Mouse (Mus musculus): ENCODE measurements at regions not wholly inside any gene's neighbourhood (a gene's known extent, or its start where the extent isn't known, plus 50 kb on each side); places are given as distances from the start of the nearest gene placed in this dataset.

DNA sequence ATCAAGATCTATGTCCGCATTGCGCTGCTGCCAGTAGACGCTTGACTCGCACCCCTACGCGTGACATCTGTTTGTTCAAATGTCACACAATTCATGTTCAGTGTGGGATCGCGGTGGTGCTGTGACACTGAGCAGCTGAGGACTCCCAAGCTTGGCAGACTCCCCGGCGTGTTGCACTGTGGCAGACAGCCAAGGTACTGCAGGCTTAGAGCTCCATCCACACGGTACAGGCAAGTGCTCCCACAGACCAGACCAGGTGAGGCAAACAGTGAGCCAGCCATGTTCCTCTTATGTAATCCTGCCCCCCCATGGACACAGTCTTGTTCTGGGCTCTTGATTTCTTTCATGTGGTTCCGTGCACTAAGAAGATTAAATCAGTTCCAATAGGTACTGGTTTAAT, 205.5 kb upstream of the Myocd start:
- ATAC-seq (replicated peaks), result peak; percentile 94
- Histone ChIP-seq H3K27ac (replicated peaks) (no peak overlapping the region), H3K27me3 (no peaks in the 10 kb centered on the region), H3K9me3 (no peaks in the 10 kb centered on the region), H3K36me3 (no peaks in the 10 kb centered on the region), H3K4me3 (no peak overlapping the region), H3K9ac (replicated peaks) (no peak overlapping the region), H3K4me1 (peaks cover 11% of the 10 kb centered on the region), H3K4me2 (replicated peaks) (no peak overlapping the region)
- WGBS, result 61% methylated on average over 12 of the region's 12 CpGs

DNA sequence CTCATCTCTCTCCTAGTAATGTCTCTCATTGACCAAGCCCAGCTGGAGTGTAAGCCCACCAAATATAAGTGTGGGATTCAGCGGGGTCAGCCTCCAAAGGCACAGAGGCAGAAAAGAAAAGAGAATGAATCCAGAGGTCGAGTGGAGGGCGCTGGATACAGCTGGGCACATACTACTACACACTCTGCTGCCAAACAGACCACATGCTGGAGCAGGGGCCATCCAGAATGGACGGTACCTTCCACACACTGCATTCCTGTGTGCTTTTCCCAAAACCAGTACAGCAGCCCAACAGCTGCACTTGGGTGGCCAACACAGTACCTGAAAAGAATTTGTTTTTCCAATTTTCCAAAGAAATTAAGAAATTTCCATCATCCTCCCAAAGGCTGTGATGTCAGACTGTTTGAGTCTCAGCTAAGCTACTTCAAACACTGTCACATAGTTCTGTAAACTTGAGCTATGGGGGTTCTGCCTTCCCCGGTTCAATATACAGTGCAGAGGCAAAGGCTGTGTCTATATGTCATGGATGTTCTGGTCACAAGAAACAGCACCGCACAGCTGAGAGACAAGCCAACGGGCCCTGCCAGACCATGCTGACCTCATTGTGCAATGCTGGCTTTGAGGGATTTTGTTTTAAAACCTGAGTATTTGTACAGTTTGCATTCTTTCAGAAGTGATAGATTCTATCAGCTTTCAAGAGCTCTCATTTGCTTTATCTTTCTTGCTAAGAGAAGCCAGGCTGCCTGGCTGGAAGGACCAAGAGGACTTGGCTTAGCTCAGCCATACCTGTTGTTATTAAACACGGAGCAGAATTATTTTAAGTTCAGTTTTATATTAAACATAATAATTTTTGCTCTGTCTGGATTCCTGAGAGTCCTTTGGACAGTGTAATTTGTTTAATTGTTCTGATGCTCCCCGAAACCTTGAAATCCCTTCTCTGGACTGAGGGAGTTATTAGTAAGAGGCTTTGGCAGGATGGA, 200.3 kb upstream of the Myocd start:
- no peak for ATAC-seq (replicated peaks)
- 87% methylated on average over 9 of the region's 9 CpGs for WGBS
- Histone ChIP-seq H3K27me3 (no peaks in the 10 kb centered on the region), H3K4me3 (no peak overlapping the region), H3K36me3 (no peaks in the 10 kb centered on the region), H3K27ac (replicated peaks) (no peak overlapping the region), H3K9me3 (no peaks in the 10 kb centered on the region), H3K4me2 (replicated peaks) (no peak overlapping the region), H3K9ac (replicated peaks) (no peak overlapping the region), H3K4me1 (no peaks in the 10 kb centered on the region)

DNA sequence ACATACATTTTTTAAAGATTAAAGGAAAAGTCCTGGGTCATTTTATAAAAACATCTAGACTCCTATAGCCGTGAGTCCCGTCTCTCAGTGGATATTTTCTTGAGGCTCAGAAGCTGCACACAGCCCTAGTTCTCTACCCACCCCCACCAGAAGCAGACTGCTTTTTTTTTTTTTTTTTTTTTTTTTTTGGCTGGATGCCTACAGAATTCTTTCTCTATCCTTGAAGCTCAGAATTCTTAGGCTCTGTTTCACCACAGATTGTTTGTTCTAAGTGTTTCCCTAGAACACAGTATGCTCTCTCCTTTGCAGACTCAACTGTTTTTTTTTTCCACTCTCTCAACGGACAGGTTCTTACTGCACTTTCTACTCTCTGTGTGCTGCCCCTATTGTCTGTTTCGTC, 191.3 kb upstream of the Myocd start:
- no peak for ATAC-seq (replicated peaks)
- H3K4me1 ChIP-seq, result no peaks in the 10 kb centered on the region
- no peak overlapping the region for H3K9ac ChIP-seq (replicated peaks)
- H3K9me3 ChIP-seq, result no peaks in the 10 kb centered on the region
- no peak overlapping the region for H3K27ac ChIP-seq (replicated peaks)
- H3K4me3 ChIP-seq, result no peak overlapping the region
- H3K27me3 ChIP-seq, result no peaks in the 10 kb centered on the region
- H3K36me3 ChIP-seq, result no peaks in the 10 kb centered on the region
- H3K4me2 ChIP-seq (replicated peaks), result no peak overlapping the region
- 60% methylated on average over 4 of the region's 4 CpGs for WGBS

DNA sequence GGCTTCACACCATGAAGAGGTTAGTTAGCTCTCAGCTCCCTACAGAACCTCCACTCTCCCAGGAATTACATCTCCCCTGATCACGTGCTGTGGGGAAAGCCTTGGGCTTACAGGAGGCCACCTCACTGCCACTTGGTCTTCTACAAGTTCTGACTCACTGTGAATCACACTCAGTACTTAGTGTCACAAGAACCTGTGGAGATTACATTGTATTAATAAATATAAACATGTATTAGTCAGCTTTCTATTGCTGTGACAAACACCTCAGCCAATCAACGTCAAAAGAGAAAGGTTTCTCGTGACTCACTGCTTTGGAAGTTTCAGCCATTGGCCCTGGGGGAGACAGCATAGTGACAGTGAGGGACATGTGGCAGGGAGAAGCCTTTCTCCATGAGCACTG, 178.6 kb upstream of the Myocd start:
- Histone ChIP-seq H3K4me3 (no peak overlapping the region), H3K27ac (replicated peaks) (no peak overlapping the region), H3K36me3 (no peaks in the 10 kb centered on the region), H3K9me3 (no peaks in the 10 kb centered on the region), H3K27me3 (no peaks in the 10 kb centered on the region), H3K4me2 (replicated peaks) (no peak overlapping the region), H3K4me1 (no peaks in the 10 kb centered on the region), H3K9ac (replicated peaks) (no peak overlapping the region)
- no peak for ATAC-seq (replicated peaks)
- WGBS, result 88% methylated on average over 3 of the region's 3 CpGs

DNA sequence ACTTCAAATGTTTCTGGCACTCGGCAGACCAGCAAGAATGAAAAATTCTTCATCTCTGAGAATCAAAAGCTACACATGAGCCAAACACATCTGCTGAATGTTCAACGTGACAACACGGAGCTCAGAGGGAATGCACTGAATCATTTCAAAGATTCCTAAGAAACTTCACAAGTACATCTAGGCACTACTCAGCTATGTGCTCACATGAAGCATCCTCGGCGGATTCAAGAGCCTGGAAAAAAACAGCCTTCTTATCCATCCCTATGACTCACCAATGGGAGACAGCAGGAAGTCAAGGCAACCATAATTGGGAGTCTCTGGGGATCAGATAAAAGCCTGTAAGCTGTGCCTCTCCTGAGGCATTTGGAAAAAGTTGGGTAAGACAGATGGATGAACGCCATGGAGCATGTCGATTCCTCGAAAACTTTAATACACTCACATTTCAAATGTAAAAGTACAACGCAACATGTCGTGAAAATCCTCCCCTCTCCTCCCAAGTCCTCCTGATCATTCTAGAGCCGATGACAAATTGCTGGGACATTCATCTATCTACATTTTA, 173.8 kb upstream of the Myocd start:
- WGBS, result 94% methylated on average over 11 of the region's 11 CpGs
- no peak overlapping the region for H3K4me3 ChIP-seq
- no peak overlapping the region for H3K4me2 ChIP-seq (replicated peaks)
- H3K9ac ChIP-seq (replicated peaks), result no peak overlapping the region
- no peaks in the 10 kb centered on the region for H3K27me3 ChIP-seq
- H3K4me1 ChIP-seq, result no peaks in the 10 kb centered on the region
- H3K9me3 ChIP-seq, result no peaks in the 10 kb centered on the region
- no peak overlapping the region for H3K27ac ChIP-seq (replicated peaks)
- ATAC-seq (replicated peaks), result no peak
- no peaks in the 10 kb centered on the region for H3K36me3 ChIP-seq

DNA sequence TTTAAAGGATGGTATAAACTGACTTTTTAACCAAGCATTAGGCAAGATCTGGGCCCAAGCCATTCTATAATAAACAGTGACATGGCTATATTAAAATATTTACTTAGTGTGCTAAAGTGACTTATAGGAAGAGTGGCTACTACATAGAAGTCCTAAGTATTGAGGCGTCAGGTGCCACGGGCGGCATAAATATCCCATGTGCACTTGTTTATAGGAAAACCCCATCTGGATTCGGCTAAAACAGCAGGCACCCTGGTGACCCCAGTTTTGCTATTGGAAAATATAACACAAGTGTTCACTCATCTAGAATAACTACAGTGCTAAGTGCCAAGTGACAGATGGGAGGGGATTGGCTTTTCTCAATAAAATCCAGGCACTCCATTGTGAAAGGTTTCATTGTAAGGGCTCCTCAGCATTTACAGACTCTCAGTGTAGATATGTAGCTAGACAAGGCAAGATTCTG, 165.9 kb upstream of the Myocd start:
- Histone ChIP-seq H3K36me3 (no peaks in the 10 kb centered on the region), H3K4me3 (no peak overlapping the region), H3K27ac (replicated peaks) (no peak overlapping the region), H3K9me3 (no peaks in the 10 kb centered on the region), H3K4me2 (replicated peaks) (no peak overlapping the region), H3K27me3 (no peaks in the 10 kb centered on the region), H3K4me1 (peaks cover 2% of the 10 kb centered on the region; the same call in 1 of the 2 replicates), H3K9ac (replicated peaks) (no peak overlapping the region)
- ATAC-seq (replicated peaks), result no peak
- WGBS, result 45% methylated on average over 4 of the region's 4 CpGs

DNA sequence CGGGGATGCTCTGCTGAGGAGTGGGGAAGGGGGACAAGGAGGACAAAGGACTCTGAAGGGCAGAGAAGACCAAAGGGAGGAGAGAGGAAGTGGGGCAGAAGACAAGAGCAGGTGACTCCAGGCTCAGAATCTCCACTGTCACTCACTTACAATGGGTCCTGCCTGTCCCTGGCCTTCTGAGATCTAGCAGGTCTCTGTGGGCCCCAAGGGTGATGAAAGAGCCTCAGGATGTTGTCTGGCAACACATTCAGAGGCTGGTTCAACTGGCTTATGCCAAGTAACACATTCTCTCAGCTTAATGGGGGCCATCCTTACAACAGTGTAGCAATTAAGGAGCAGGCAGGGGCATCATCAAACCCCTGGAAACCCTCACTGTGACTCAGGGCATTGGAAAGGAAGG, 152.1 kb upstream of the Myocd start:
- H3K27ac ChIP-seq (replicated peaks), result no peak overlapping the region
- no peaks in the 10 kb centered on the region for H3K9me3 ChIP-seq
- ATAC-seq (replicated peaks), result no peak
- WGBS, result 63% methylated on average over 1 of the region's 1 CpGs
- no peak overlapping the region for H3K4me2 ChIP-seq (replicated peaks)
- H3K36me3 ChIP-seq, result no peaks in the 10 kb centered on the region
- H3K27me3 ChIP-seq, result no peaks in the 10 kb centered on the region
- no peak overlapping the region for H3K9ac ChIP-seq (replicated peaks)
- no peak overlapping the region for H3K4me3 ChIP-seq
- H3K4me1 ChIP-seq, result no peaks in the 10 kb centered on the region

DNA sequence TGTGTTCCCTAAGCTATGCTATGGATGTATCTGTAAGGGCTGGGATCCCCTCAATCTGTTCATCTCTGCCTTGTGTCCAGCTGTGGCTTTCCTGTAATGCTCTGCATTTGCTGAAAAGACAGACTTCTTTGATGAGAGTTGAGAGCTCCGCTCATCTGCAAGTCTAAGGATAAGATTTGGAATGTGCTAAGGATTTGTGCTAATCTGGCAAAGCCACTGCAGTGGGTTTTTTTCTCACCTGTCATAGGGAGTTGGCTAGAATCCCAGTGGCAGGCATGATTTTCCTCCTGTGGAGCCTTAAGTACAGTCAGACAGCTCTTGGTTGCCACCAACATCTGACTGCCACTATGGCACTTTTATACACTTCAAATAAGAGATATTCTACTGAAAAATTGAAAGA, 138.8 kb upstream of the Myocd start:
- 53% methylated on average over 1 of the region's 1 CpGs for WGBS
- Histone ChIP-seq H3K4me3 (no peak overlapping the region), H3K36me3 (no peaks in the 10 kb centered on the region), H3K27ac (replicated peaks) (no peak overlapping the region), H3K4me1 (peaks cover 4% of the 10 kb centered on the region; the same call in 1 of the 2 replicates), H3K9ac (replicated peaks) (no peak overlapping the region), H3K9me3 (no peaks in the 10 kb centered on the region), H3K27me3 (no peaks in the 10 kb centered on the region), H3K4me2 (replicated peaks) (no peak overlapping the region)
- ATAC-seq (replicated peaks), result no peak

DNA sequence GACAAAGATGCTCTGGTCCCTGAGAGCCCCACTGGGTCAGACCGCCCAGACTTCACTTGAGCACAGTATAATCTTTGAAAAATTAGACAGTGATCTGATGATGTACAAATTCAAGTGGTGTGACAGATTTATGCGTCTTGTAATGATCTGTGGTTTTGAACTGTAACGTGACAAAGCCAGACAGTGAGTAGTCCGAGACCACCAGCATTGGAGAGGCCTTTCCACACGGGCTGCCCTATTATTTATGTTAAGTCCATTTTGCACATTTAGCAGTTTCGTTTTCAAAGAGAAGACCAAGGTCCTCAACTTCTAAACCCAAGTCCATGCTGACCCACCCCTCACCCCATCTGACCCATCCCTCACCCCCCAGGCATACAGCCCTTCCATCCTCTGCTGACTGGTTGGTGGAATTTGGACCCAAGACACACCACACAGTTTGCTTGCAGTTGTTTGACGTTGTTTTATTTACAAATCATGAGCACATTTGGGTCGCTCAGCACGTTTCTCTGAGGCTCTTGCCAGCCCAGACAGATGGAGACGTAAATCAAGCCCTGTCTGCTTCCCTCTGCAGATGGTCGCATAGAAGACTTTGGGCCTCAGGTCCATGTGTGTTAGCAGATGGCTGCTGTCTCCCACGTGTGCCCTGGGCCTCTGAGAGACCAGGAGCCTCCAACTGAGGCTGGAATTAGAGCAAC, 132.8 kb upstream of the Myocd start:
- Histone ChIP-seq H3K4me2 (replicated peaks) (no peak overlapping the region), H3K9ac (replicated peaks) (no peak overlapping the region), H3K9me3 (no peaks in the 10 kb centered on the region), H3K27me3 (no peaks in the 10 kb centered on the region), H3K4me1 (0 out of 2 replicates have a peak, but pooled peaks cover 2% of the 10 kb centered on the region), H3K27ac (replicated peaks) (no peak overlapping the region), H3K36me3 (no peaks in the 10 kb centered on the region), H3K4me3 (no peak overlapping the region)
- 69% methylated on average over 12 of the region's 12 CpGs for WGBS
- ATAC-seq (replicated peaks), result peak; percentile 83

DNA sequence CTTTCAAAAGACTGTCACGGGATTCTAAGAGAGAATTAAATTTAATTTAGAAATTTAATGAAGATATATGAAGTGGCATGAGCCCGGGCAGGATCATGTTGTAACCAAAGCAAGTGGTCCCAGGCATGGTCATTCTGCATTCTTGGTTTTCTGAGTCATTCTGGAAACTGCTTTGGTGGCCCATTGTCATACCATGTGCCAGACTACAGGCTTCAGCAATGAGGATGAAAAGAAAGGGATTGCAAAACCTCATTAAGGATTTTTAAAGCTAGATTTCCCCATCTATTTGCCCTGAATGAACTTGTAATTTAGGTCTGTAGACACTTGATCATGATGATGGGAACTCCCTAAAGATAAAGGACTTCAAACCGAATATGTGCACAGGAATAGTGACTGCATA, 119.4 kb upstream of the Myocd start:
- WGBS, result 73% methylated on average over 3 of the region's 3 CpGs
- H3K36me3 ChIP-seq, result no peaks in the 10 kb centered on the region
- no peaks in the 10 kb centered on the region for H3K27me3 ChIP-seq
- H3K4me1 ChIP-seq, result peaks cover 7% of the 10 kb centered on the region; the same call in 1 of the 2 replicates
- no peak overlapping the region for H3K9ac ChIP-seq (replicated peaks)
- no peaks in the 10 kb centered on the region for H3K9me3 ChIP-seq
- H3K27ac ChIP-seq (replicated peaks), result no peak overlapping the region
- no peak for ATAC-seq (replicated peaks)
- H3K4me2 ChIP-seq (replicated peaks), result no peak overlapping the region
- no peak overlapping the region for H3K4me3 ChIP-seq

DNA sequence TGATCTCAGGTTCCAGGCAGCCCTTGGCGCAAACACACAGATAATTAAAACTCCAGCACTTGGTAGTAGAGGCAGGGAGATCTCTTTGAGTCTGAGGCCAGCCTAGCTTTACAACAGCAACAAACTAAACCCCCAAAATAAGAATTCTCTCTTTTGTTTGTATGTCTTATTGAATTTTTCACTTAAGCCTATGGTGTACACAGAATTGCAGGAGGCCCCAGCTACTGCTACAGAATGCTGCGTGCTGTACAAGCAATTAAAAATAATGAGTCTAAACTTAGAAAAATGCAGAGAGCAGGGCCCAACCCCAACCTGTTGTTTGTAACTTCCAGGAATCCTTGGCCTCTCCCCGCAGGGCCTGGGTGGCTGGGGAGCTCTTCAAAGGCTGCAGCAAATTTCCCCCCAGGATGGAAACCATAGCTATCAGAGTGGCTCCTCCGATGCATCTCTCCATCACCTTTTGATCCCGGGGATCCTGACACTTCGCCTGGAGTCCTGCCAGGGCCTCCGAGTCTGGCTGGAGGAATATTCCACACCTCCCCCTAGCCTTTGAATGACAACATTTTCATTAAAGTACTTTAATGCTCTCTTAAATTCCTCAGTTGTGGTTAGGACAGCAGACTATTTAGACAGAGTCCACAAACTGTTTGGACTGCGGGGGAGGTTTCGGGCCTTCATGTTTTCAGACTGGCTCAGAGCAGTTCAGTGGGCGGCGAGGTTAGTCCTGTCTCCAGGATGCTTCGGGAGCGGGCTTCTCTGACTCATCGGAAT, 116.7 kb upstream of the Myocd start:
- Histone ChIP-seq H3K9me3 (no peaks in the 10 kb centered on the region), H3K36me3 (no peaks in the 10 kb centered on the region), H3K27ac (replicated peaks) (no peak overlapping the region), H3K4me3 (no peak overlapping the region), H3K9ac (replicated peaks) (no peak overlapping the region), H3K27me3 (no peaks in the 10 kb centered on the region), H3K4me2 (replicated peaks) (no peak overlapping the region), H3K4me1 (peaks cover 7% of the 10 kb centered on the region; the same call in 1 of the 2 replicates)
- ATAC-seq (replicated peaks), result no peak
- 31% methylated on average over 14 of the region's 14 CpGs for WGBS
